Mouse (Mus musculus): ENCODE results near the gene Myl6. TPM values are rescaled to one million over a fixed set of nuclear protein-coding genes. Genes with fewer than 3 reads are reported as not detected.

Myl6 gene
- 1,237 and 1,275 TPM in 2 replicates for polyA plus RNA-seq (2016; fragmentation: Nextera tagmentation; extraction: Ambion mirVana)

DNA sequence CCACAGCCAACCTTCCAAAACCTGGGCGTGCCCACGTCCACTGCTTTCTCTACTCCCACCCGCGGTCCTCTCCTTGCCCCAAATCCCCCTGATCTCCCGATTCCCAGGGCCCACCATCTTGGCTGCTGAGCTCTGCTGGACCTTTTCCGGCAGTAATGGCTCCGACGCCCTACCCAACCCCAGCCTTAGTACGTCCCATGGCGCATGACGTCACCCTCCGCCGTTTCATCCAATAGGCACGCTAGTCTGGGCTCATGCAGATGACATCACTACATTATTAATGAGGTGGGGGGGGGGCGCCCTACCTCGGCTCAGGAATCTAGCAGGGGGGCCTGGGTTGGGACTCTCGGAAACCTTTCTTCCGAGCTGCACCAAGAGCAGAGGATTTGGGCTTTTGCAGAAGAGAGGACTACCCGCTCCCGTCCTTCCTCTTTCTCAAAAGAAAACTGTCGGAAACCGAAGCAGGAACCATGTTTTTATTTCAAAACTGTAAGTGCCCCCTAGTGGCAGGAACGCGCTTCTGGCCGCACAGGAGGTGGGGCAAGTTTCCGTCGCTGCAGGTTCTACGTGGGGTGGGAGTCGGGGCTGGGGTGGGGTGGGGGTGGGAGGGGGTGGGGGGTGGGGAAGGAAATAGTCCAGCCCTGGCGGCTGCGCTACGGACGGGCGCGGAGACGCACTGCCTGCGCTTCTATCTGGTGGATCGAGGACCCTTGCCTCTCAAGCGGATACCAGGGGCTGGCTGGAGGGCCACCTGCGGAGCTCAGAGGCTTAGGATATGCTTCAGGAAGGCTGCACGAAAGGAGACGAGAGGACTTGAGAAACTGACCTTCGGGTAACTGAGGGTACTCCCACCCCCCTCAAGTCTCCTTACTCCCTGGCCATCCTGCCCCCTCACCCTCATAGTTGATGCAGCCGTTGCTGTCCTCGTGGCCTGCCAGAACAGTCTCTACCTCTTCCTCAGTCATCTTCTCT, at the start of gene Myl6:
Gene Myl6, minus strand, starts transcription at position 451 of the 972 bp plus-strand sequence.
- WGBS: under 1% methylated on average over 45 of the region's 45 CpGs
- Histone ChIP-seq H3K4me1 (replicated peaks) (peaks cover 56% of the 10 kb centered on the region), H3K36me3 (peaks cover 35% of the 10 kb centered on the region), H3K4me2 (peak within 1 kb of the TSS; percentile 85), H3K27me3 (replicated peaks) (no peaks in the 10 kb centered on the region), H3K27ac (ENCODE audit: poor library complexity, severe bottlenecking) (peak within 1 kb of the TSS; percentile 97), H3K9me3 (replicated peaks) (no peaks in the 10 kb centered on the region), H3K9ac (peak within 1 kb of the TSS; percentile 97), H3K4me3 (peak within 1 kb of the TSS; percentile 87)
- peak; percentile 93 for ATAC-seq (ENCODE audit: insufficient number of reproducible peaks, low FRiP score)

DNA sequence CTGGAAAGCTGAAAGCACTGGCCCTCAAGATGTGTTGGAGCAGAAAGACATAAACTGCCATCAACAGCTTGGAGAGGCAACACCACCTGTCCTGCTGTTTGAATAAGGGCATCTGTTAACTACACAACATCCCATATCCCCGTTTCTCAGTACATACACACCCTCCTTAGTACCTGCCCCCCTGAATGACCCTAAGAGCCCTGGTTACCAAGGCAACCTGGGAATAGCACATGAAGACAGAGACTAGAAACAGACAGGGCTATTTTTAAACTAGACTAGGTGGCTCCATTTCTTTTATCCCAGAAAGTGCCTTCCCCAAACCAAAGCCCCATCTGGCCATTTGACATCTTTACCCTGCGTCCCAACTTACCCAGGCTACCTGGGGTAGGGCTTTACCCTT, 49.2 kb upstream of the Myl6 start:
- H3K9me3 ChIP-seq (replicated peaks): no peaks in the 10 kb centered on the region
- peaks cover 22% of the 10 kb centered on the region for H3K4me1 ChIP-seq (replicated peaks)
- H3K9ac ChIP-seq: no peak overlapping the region
- peaks cover 44% of the 10 kb centered on the region for H3K36me3 ChIP-seq
- WGBS: 52% methylated on average over 2 of the region's 2 CpGs
- H3K27me3 ChIP-seq (replicated peaks): no peaks in the 10 kb centered on the region
- no peak overlapping the region for H3K27ac ChIP-seq (ENCODE audit: poor library complexity, severe bottlenecking)
- no peak overlapping the region for H3K4me3 ChIP-seq
- 0 out of 2 replicates have a peak overlapping the region, but pooled peaks have one; percentile 1 for H3K4me2 ChIP-seq
- ATAC-seq (ENCODE audit: insufficient number of reproducible peaks, low FRiP score): no peak

DNA sequence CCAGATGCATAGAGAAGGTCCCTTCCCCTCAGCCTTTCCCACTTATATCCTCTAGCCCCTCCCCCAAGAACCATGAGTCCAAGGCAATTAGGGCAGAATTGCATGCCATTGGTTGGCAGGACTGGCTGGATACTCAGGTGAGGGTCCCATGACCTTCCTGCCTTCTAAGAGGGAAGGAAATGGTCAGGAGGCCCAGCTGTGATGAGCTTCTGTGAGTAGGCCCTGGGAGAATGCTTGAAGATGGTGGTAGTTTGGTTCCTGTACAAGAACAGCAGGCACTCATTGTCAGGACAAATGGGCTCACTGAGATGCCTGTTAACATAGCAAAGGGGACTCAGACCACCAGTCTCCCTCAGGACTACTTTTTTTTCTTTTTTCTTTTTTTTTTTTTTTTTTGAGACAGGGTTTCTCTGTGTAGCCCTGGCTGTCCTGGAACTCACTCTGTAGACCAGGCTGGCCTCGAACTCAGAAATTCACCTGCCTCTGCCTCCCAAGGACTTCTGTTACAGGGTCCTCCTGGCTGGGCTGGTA, 44.5 kb upstream of the Myl6 start:
- H3K9me3 ChIP-seq (replicated peaks): no peaks in the 10 kb centered on the region
- ATAC-seq (ENCODE audit: insufficient number of reproducible peaks, low FRiP score): no peak
- no peak overlapping the region for H3K9ac ChIP-seq
- H3K4me2 ChIP-seq: no peak overlapping the region
- H3K4me1 ChIP-seq (replicated peaks): peaks cover 11% of the 10 kb centered on the region
- H3K4me3 ChIP-seq: no peak overlapping the region
- no peak overlapping the region for H3K27ac ChIP-seq (ENCODE audit: poor library complexity, severe bottlenecking)
- no peaks in the 10 kb centered on the region for H3K27me3 ChIP-seq (replicated peaks)
- 91% methylated on average over 1 of the region's 1 CpGs for WGBS
- peaks cover 21% of the 10 kb centered on the region for H3K36me3 ChIP-seq

DNA sequence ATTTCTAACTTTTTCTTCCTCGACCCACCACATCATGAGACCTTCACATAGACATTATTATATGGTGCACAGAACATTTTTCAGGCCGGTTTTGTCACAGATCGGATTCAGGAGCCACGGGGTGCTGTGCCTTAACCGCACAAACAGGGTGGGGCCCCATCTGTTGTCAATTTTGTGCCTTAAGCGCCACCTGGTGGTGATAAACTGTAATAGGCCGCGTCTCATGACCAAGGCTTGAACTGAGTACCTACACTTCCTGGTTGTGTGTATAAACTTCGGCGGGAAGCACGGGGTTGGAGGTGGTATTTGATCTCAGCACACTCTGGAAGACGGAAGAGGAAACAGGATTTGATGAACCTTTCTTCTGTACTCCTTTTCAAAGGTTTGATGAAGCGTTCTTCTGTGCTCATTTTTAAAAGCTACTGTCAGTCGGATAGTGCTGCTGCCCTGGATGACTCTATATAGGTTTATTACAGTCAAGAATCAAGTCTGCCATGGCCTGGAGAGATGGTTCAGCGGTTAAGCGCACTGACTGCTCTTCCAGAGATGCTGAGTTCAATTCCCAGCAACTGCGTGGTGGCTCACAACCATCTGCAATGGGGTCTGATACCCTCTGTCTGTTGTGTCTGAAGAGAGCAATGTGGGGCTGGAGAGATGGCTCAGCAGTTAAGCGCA, 42.5 kb upstream of the Myl6 start:
- peak overlapping the region; percentile 56 for H3K4me2 ChIP-seq
- H3K27me3 ChIP-seq (replicated peaks): no peaks in the 10 kb centered on the region
- H3K36me3 ChIP-seq: 0 out of 2 replicates have a peak, but pooled peaks cover 4% of the 10 kb centered on the region
- peak overlapping the region; percentile 45; the same call in 1 of the 2 replicates for H3K9ac ChIP-seq
- peak overlapping the region; percentile 38; the same call in 1 of the 2 replicates for H3K27ac ChIP-seq (ENCODE audit: poor library complexity, severe bottlenecking)
- peaks cover 4% of the 10 kb centered on the region; the same call in 1 of the 2 replicates for H3K4me1 ChIP-seq (replicated peaks)
- no peaks in the 10 kb centered on the region for H3K9me3 ChIP-seq (replicated peaks)
- peak overlapping the region; percentile 24 for H3K4me3 ChIP-seq
- ATAC-seq (ENCODE audit: insufficient number of reproducible peaks, low FRiP score): peak; percentile 93
- WGBS: 14% methylated on average over 18 of the region's 18 CpGs

DNA sequence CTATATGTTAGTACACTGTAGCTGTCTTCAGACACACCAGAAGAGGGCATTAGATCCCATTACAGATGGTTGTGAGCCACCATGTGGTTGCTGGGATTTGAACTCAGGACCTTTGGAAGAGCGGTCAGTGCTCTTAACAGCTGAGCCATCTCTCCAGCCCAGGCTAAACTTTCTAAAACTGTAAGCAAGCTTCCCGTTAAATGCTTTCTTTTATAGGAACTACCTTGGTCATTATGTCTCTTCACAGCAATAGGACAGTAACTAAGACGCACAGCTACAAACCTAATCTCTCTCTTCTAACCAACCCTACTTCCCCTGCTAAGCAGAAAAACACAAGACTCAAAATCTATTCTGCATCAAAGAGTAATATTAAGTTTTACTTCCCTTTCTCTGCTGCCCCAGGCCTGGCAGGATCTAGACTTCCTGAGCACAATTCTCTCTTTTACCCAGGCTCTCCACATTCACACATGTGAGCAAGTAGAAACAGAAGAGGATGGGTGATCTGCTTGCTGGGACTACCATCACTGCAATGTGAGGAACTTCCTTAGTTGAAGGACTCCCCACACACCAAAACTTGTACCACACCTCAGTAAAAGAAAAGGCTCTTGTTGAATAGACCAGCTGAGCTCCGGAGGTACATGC, 41.8 kb upstream of the Myl6 start:
- peak overlapping the region; percentile 24; the same call in 1 of the 2 replicates for H3K4me3 ChIP-seq
- 74% methylated on average over 4 of the region's 4 CpGs for WGBS
- H3K9me3 ChIP-seq (replicated peaks): no peaks in the 10 kb centered on the region
- H3K4me1 ChIP-seq (replicated peaks): peaks cover 4% of the 10 kb centered on the region; the same call in 1 of the 2 replicates
- no peak overlapping the region for H3K27ac ChIP-seq (ENCODE audit: poor library complexity, severe bottlenecking)
- H3K36me3 ChIP-seq: no peaks in the 10 kb centered on the region
- H3K4me2 ChIP-seq: peak overlapping the region; percentile 56
- H3K27me3 ChIP-seq (replicated peaks): no peaks in the 10 kb centered on the region
- peak overlapping the region; percentile 40; the same call in 1 of the 2 replicates for H3K9ac ChIP-seq
- ATAC-seq (ENCODE audit: insufficient number of reproducible peaks, low FRiP score): 0 out of 2 replicates have a peak, but pooled peaks have one; percentile 5

DNA sequence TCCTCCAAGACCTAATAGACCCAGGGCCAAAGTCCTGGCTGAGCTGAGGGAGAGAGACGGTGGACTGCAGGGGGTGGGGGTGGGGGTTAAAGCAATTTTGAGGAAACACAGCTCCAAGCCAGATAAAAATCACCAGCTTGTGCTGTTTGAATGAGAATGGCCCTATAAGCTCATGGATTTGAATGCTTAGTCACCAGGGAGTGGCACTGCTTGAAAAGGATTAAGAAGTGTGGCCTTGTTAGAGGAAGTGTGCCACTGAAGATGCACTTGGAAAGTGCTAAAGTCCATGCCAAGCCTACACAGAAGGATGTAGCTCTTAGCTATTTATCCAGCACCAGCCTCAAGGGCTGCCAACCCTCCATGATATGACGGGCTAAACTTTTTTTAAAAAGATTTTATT, 41.3 kb upstream of the Myl6 start:
- WGBS: 76% methylated on average over 2 of the region's 2 CpGs
- ATAC-seq (ENCODE audit: insufficient number of reproducible peaks, low FRiP score): no peak
- no peaks in the 10 kb centered on the region for H3K9me3 ChIP-seq (replicated peaks)
- peaks cover 4% of the 10 kb centered on the region; the same call in 1 of the 2 replicates for H3K4me1 ChIP-seq (replicated peaks)
- no peaks in the 10 kb centered on the region for H3K27me3 ChIP-seq (replicated peaks)
- no peak overlapping the region for H3K27ac ChIP-seq (ENCODE audit: poor library complexity, severe bottlenecking)
- no peak overlapping the region for H3K4me3 ChIP-seq
- no peak overlapping the region for H3K4me2 ChIP-seq
- no peak overlapping the region for H3K9ac ChIP-seq
- H3K36me3 ChIP-seq: no peaks in the 10 kb centered on the region

DNA sequence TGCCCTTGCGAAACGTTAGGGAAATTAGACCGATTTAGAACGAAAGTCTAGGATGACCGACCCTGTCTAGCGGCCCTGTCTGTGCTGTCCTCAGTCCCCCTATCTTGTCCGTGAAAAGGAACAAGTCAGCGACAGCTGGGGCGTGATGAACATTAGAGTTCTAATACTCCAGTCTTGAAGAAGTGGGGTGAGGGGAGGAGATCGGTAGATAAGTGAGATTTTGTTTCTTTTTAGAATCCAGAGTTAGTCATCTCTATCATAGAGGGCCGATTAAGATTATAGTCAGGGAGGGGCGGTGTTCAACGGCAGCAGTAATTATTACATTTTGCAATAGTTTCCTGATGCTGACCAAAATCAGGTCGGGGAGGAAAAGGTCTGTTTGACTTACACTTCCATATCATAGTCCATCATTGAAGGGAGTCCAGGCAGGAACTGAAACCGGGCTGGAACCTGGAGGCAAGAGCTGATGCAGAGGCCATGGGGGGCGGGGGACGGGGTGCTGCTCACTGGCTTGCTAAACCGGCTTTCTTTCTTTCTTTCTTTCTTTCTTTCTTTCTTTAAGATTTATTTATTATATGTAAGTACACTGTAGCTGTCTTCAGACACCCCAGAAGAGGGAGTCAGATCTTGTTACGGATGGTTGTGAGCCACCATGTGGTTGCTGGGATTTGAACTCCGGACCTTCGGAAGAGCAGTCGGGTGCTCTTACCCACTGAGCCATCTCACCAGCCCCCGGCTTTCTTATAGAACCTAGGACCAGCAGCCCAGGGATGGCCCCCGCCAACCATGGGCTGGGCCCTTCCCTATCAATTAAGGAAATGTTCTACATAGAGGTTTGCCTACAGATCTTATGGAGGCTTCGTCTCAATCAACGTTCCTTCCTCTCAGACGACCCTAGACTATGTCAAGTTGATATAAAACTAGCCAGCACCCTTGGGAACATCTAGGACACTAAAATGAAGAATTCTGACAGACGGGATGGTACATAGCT, 32.7 kb upstream of the Myl6 start:
- peak overlapping the region; percentile 36 for H3K27ac ChIP-seq (ENCODE audit: poor library complexity, severe bottlenecking)

DNA sequence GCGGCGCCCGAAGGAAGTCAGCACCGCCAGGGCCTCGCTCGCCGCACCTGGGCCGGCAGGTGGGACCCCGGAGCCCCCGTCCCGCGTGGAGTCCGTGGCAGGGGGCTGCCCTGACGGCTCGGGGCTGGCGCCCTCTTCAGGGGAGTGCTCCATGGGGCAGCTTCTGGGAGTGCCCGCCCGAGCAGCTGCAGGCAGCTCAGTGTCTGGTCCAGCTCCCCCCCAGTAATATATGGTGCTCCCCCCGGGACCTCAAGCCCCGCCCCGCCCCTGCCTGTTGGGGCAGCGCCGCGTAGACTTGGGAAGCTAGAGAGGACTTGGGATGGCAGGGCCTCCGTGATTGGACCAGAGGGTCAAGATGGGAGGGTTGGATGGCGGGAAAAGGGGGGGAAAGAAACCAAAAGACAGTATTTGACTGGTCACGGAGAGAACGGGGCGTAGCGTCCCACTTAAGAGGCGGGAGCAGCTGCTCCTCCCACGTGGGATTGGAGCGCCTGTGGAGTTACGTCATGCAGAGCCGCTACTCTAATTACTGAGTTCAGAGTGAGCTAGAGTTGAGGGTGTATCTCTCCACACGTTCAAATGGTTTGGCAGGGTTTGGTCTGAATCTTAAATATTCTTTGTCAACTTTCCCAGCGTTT, 31.8 kb upstream of the Myl6 start, which contains the start of gene Esyt1:
Gene Esyt1, minus strand, starts transcription at position 201 of the 638 bp plus-strand sequence.
- Histone ChIP-seq H3K27ac (ENCODE audit: poor library complexity, severe bottlenecking) (peak within 1 kb of the TSS; percentile 65), H3K27me3 (replicated peaks) (no peaks in the 10 kb centered on the region), H3K9ac (peak within 1 kb of the TSS; percentile 81), H3K36me3 (peaks cover 14% of the 10 kb centered on the region), H3K4me1 (replicated peaks) (peaks cover 9% of the 10 kb centered on the region), H3K4me2 (peak within 1 kb of the TSS; percentile 88), H3K9me3 (replicated peaks) (no peaks in the 10 kb centered on the region), H3K4me3 (peak within 1 kb of the TSS; percentile 68)
- WGBS: under 1% methylated on average over 37 of the region's 37 CpGs
- peak; percentile 96 for ATAC-seq (ENCODE audit: insufficient number of reproducible peaks, low FRiP score)

More for the DNA sequence above, 32.7 kb upstream of the Myl6 start:
- Histone ChIP-seq H3K4me3 (peak overlapping the region; percentile 68), H3K4me1 (replicated peaks) (peaks cover 9% of the 10 kb centered on the region), H3K27me3 (replicated peaks) (no peaks in the 10 kb centered on the region), H3K9me3 (replicated peaks) (no peaks in the 10 kb centered on the region), H3K36me3 (peaks cover 6% of the 10 kb centered on the region; the same call in 1 of the 2 replicates), H3K9ac (peak overlapping the region; percentile 47), H3K4me2 (peak overlapping the region; percentile 88)
- ATAC-seq (ENCODE audit: insufficient number of reproducible peaks, low FRiP score): no peak
- WGBS: 26% methylated on average over 28 of the region's 28 CpGs

All from heart, embryonic 12.5 days (tissue).